Mouse (Mus musculus): Measurements from ENCODE around the gene Grin2b.

- no peak for TF ChIP-seq CTCF (IDR thresholded peaks at IDR 0.05; ENCODE audit: control insufficient read depth, insufficient read depth, insufficient read length)
- no peak for TF ChIP-seq USF1 (IDR thresholded peaks at IDR 0.05; ENCODE audit: low read depth)
- TF ChIP-seq MAX (IDR thresholded peaks at IDR 0.05): no peak
- TF ChIP-seq MYOD1 (IDR thresholded peaks at IDR 0.05; ENCODE audit: control insufficient read depth, insufficient read length, low read depth): no peak
- TF ChIP-seq CEBPB (IDR thresholded peaks at IDR 0.05; ENCODE audit: low read depth): no peak
Measured at GRCm38 (mm10) chr6:136008120-136008519, 165.2 kb downstream of the Grin2b start.
